Mouse (Mus musculus): ENCODE results near the gene Gins2. TPM values are rescaled to one million over a fixed set of nuclear protein-coding genes. Genes with fewer than 3 reads are reported as not detected.

Gins2 gene
- polyA plus RNA-seq, 1 experiment from 2014 or later: 77.5 TPM

GRCm38 (mm10) chr8:120598579-120598978 lies 9.5 kb upstream of the Gins2 start:
- H3K9ac ChIP-seq: no peak overlapping the region
- peaks cover 14% of the 10 kb centered on the region for H3K4me1 ChIP-seq
- no peak overlapping the region for H3K4me3 ChIP-seq
- no peak for ATAC-seq
- no peak overlapping the region for H3K27ac ChIP-seq
- H3K9me3 ChIP-seq (replicated peaks): peaks cover 7% of the 10 kb centered on the region
- peak overlapping the region; percentile 40 for H3K4me2 ChIP-seq
- WGBS (ENCODE audit: insufficient replicate concordance): 54% methylated on average over 24 of the region's 24 CpGs
- H3K36me3 ChIP-seq: no peaks in the 10 kb centered on the region
- peaks cover 16% of the 10 kb centered on the region for H3K27me3 ChIP-seq (replicated peaks)

GRCm38 (mm10) chr8:120595963-120596362 lies 6.9 kb upstream of the Gins2 start:
- Histone ChIP-seq H3K9me3 (replicated peaks) (peaks cover 6% of the 10 kb centered on the region), H3K27me3 (replicated peaks) (peaks cover 10% of the 10 kb centered on the region), H3K4me1 (peaks cover 26% of the 10 kb centered on the region), H3K4me2 (no peak overlapping the region), H3K9ac (no peak overlapping the region), H3K27ac (no peak overlapping the region), H3K4me3 (no peak overlapping the region), H3K36me3 (no peaks in the 10 kb centered on the region)
- ATAC-seq: peak; percentile 51; the same call in 1 of the 2 replicates
- WGBS (ENCODE audit: insufficient replicate concordance): 10% methylated on average over 5 of the region's 5 CpGs

GRCm38 (mm10) chr8:120594571-120594970 lies 5.5 kb upstream of the Gins2 start:
- Histone ChIP-seq H3K27me3 (replicated peaks) (peaks cover 10% of the 10 kb centered on the region), H3K4me2 (no peak overlapping the region), H3K4me3 (no peak overlapping the region), H3K9ac (no peak overlapping the region), H3K27ac (no peak overlapping the region), H3K9me3 (replicated peaks) (peaks cover 4% of the 10 kb centered on the region), H3K36me3 (no peaks in the 10 kb centered on the region), H3K4me1 (peaks cover 34% of the 10 kb centered on the region)
- WGBS (ENCODE audit: insufficient replicate concordance): 82% methylated on average over 5 of the region's 5 CpGs
- ATAC-seq: no peak

- peaks cover 42% of the 10 kb centered on the region for H3K4me1 ChIP-seq
- peaks cover 10% of the 10 kb centered on the region for H3K36me3 ChIP-seq
- H3K9ac ChIP-seq: no peak overlapping the region
- H3K9me3 ChIP-seq (replicated peaks): peaks cover 4% of the 10 kb centered on the region
- no peak overlapping the region; the same call in 1 of the 2 replicates for H3K27ac ChIP-seq
- 66% methylated on average over 10 of the region's 10 CpGs for WGBS (ENCODE audit: insufficient replicate concordance)
- 0 out of 2 replicates have a peak overlapping the region, but pooled peaks have one; percentile 12 for H3K4me2 ChIP-seq
- no peak for ATAC-seq
- H3K4me3 ChIP-seq: no peak overlapping the region
- H3K27me3 ChIP-seq (replicated peaks): no peaks in the 10 kb centered on the region
Measured at GRCm38 (mm10) chr8:120591587-120592292, 2.6 kb upstream of the Gins2 start.

GRCm38 (mm10) chr8:120589921-120590320 lies 817 bp upstream of the Gins2 start:
- peak overlapping the region; percentile 62 for H3K27ac ChIP-seq
- 41% methylated on average over 2 of the region's 2 CpGs for WGBS (ENCODE audit: insufficient replicate concordance)
- H3K9ac ChIP-seq: peak overlapping the region; percentile 71
- peaks cover 4% of the 10 kb centered on the region for H3K9me3 ChIP-seq (replicated peaks)
- H3K27me3 ChIP-seq (replicated peaks): no peaks in the 10 kb centered on the region
- peak overlapping the region; percentile 79 for H3K4me3 ChIP-seq
- peak overlapping the region; percentile 97 for H3K4me2 ChIP-seq
- no peak for ATAC-seq
- H3K36me3 ChIP-seq: peaks cover 27% of the 10 kb centered on the region
- H3K4me1 ChIP-seq: peaks cover 45% of the 10 kb centered on the region

- no peak overlapping the region for H3K4me3 ChIP-seq
- H3K9ac ChIP-seq: no peak overlapping the region
- H3K9me3 ChIP-seq (replicated peaks): no peaks in the 10 kb centered on the region
- H3K27ac ChIP-seq: no peak overlapping the region
- no peak for ATAC-seq
- no peak overlapping the region for H3K4me2 ChIP-seq
- 85% methylated on average over 10 of the region's 10 CpGs for WGBS (ENCODE audit: insufficient replicate concordance)
- H3K4me1 ChIP-seq: peaks cover 41% of the 10 kb centered on the region
- peaks cover 66% of the 10 kb centered on the region for H3K36me3 ChIP-seq
- H3K27me3 ChIP-seq (replicated peaks): no peaks in the 10 kb centered on the region
Measured at GRCm38 (mm10) chr8:120585521-120585920, 3.6 kb downstream of the Gins2 start.

- no peaks in the 10 kb centered on the region for H3K9me3 ChIP-seq (replicated peaks)
- H3K4me2 ChIP-seq: no peak overlapping the region
- ATAC-seq: no peak
- H3K27ac ChIP-seq: no peak overlapping the region
- 89% methylated on average over 8 of the region's 8 CpGs for WGBS (ENCODE audit: insufficient replicate concordance)
- H3K4me1 ChIP-seq: peaks cover 12% of the 10 kb centered on the region
- H3K9ac ChIP-seq: no peak overlapping the region
- no peaks in the 10 kb centered on the region for H3K27me3 ChIP-seq (replicated peaks)
- H3K36me3 ChIP-seq: peaks cover 93% of the 10 kb centered on the region
- no peak overlapping the region for H3K4me3 ChIP-seq
Measured at GRCm38 (mm10) chr8:120581811-120582210, 7.3 kb downstream of the Gins2 start.

GRCm38 (mm10) chr8:120581329-120581728 lies 7.8 kb downstream of the Gins2 start:
- Histone ChIP-seq H3K9me3 (replicated peaks) (no peaks in the 10 kb centered on the region), H3K36me3 (peaks cover 93% of the 10 kb centered on the region), H3K4me1 (peaks cover 8% of the 10 kb centered on the region), H3K27me3 (replicated peaks) (no peaks in the 10 kb centered on the region), H3K4me2 (no peak overlapping the region), H3K9ac (no peak overlapping the region), H3K27ac (no peak overlapping the region), H3K4me3 (no peak overlapping the region)
- ATAC-seq: no peak
- WGBS (ENCODE audit: insufficient replicate concordance): 84% methylated on average over 12 of the region's 12 CpGs

- peaks cover 15% of the 10 kb centered on the region; the same call in 1 of the 2 replicates for H3K4me1 ChIP-seq
- WGBS (ENCODE audit: insufficient replicate concordance): 80% methylated on average over 8 of the region's 8 CpGs
- no peaks in the 10 kb centered on the region for H3K9me3 ChIP-seq (replicated peaks)
- 0 out of 2 replicates have a peak, but pooled peaks have one; percentile 14 for ATAC-seq
- no peak overlapping the region for H3K27ac ChIP-seq
- peaks cover 94% of the 10 kb centered on the region for H3K36me3 ChIP-seq
- no peaks in the 10 kb centered on the region for H3K27me3 ChIP-seq (replicated peaks)
- no peak overlapping the region for H3K4me3 ChIP-seq
- no peak overlapping the region for H3K9ac ChIP-seq
- H3K4me2 ChIP-seq: no peak overlapping the region
Measured at GRCm38 (mm10) chr8:120580336-120581000, 8.6 kb downstream of the Gins2 start.

GRCm38 (mm10) chr8:120577821-120578220 lies 11.3 kb downstream of the Gins2 start:
- no peak overlapping the region for H3K4me3 ChIP-seq
- no peak overlapping the region for H3K4me2 ChIP-seq
- WGBS (ENCODE audit: insufficient replicate concordance): 93% methylated on average over 17 of the region's 17 CpGs
- no peak for ATAC-seq
- H3K9ac ChIP-seq: no peak overlapping the region
- H3K27me3 ChIP-seq (replicated peaks): no peaks in the 10 kb centered on the region
- peaks cover 100% of the 10 kb centered on the region for H3K36me3 ChIP-seq
- H3K27ac ChIP-seq: no peak overlapping the region
- H3K9me3 ChIP-seq (replicated peaks): no peaks in the 10 kb centered on the region
- peaks cover 15% of the 10 kb centered on the region; the same call in 1 of the 2 replicates for H3K4me1 ChIP-seq

- Histone ChIP-seq H3K9me3 (replicated peaks) (no peaks in the 10 kb centered on the region), H3K27ac (peak overlapping the region; percentile 31; the same call in 1 of the 2 replicates), H3K4me3 (no peak overlapping the region), H3K9ac (no peak overlapping the region), H3K27me3 (replicated peaks) (no peaks in the 10 kb centered on the region), H3K36me3 (peaks cover 100% of the 10 kb centered on the region), H3K4me1 (peaks cover 15% of the 10 kb centered on the region; the same call in 1 of the 2 replicates), H3K4me2 (no peak overlapping the region)
- WGBS (ENCODE audit: insufficient replicate concordance): 81% methylated on average over 9 of the region's 9 CpGs
- no peak for ATAC-seq
Measured at GRCm38 (mm10) chr8:120575801-120576200, 13.3 kb downstream of the Gins2 start.

- ATAC-seq: no peak
- H3K27me3 ChIP-seq (replicated peaks): no peaks in the 10 kb centered on the region
- 83% methylated on average over 19 of the region's 19 CpGs for WGBS (ENCODE audit: insufficient replicate concordance)
- no peak overlapping the region for H3K9ac ChIP-seq
- H3K4me2 ChIP-seq: no peak overlapping the region
- H3K4me3 ChIP-seq: no peak overlapping the region
- H3K4me1 ChIP-seq: peaks cover 23% of the 10 kb centered on the region
- H3K27ac ChIP-seq: peak overlapping the region; percentile 31; the same call in 1 of the 2 replicates
- H3K9me3 ChIP-seq (replicated peaks): no peaks in the 10 kb centered on the region
- peaks cover 100% of the 10 kb centered on the region for H3K36me3 ChIP-seq
Measured at GRCm38 (mm10) chr8:120574941-120575340, 14.2 kb downstream of the Gins2 start.
